13 mouse cellular contexts compared by ENCODE assay signal in the genomic region with DNA sequence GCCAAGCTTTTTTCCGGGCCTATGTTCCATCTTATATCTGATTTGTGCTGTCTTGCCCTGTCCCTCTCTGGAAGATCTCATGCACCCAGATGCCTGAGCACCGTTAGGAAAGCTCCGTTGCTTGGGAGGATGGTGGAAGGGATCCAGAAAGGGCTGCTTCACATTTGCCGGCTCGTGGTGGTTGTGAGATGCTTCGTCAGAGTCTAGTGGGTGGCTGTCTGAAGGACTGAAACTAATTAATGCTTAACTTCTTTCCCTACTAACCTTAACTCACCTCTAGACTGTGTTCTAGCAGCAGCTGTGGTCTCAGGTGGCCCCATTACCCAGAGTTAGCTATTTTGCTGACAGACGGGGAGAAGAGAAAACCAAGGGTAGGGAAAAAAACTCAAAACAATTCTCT. TPM values are rescaled to one million over a fixed set of nuclear protein-coding genes. Genes with fewer than 3 reads are reported as not detected.
DNase-seq lines count a peak whose midpoint lies in the region; ATAC-seq lines count a peak whose summit lies in the region.
"Had no signal": no experiment of that assay in that cellular context is flagged by ENCODE, and none has a peak within 500 bp of the region (broad histone marks: within the 10 kb centered on the region; RNA-seq: fewer than 3 reads in every experiment).

No protein-coding gene starts in this region.

- no peaks in the 10 kb centered on the region for H3K27me3 ChIP-seq in neural tube, embryonic 11.5 days (ENCODE audit: control insufficient read depth, insufficient read depth, low read length)
- H3K27me3 ChIP-seq in hindbrain, embryonic 13.5 days, result no peaks in the 10 kb centered on the region
- H3K27me3 ChIP-seq: embryonic facial prominence, embryonic 13.5 days had no signal

- ATAC-seq in neural tube, embryonic 11.5 days (ENCODE audit: insufficient read depth, low FRiP score, low TSS enrichment), result no peak
- 0 out of 2 replicates have a peak, but pooled peaks have one; percentile 17 for ATAC-seq in hindbrain, embryonic 13.5 days (ENCODE audit: low FRiP score)
- no peak for ATAC-seq in granulocyte monocyte progenitor cell, adult 5-6 weeks (replicated peaks; ENCODE audit: poor library complexity, severe bottlenecking)

- peak overlapping the region; percentile 76 for H3K27ac ChIP-seq in neural tube, embryonic 11.5 days (ENCODE audit: low read depth, low read length)
- H3K27ac ChIP-seq in hindbrain, embryonic 13.5 days, result peak overlapping the region; percentile 40; the same call in 1 of the 2 replicates
- H3K27ac ChIP-seq: embryonic facial prominence, embryonic 13.5 days had no signal

- H3K36me3 ChIP-seq in neural tube, embryonic 11.5 days (ENCODE audit: control insufficient read depth, insufficient read depth, low read length), result no peaks in the 10 kb centered on the region
- no peaks in the 10 kb centered on the region for H3K36me3 ChIP-seq in hindbrain, embryonic 13.5 days
- H3K36me3 ChIP-seq: embryonic facial prominence, embryonic 13.5 days had no signal

- no peak overlapping the region for H3K9ac ChIP-seq in neural tube, embryonic 11.5 days (ENCODE audit: low read length)
- no peak overlapping the region for H3K9ac ChIP-seq in hindbrain, embryonic 13.5 days
- H3K9ac ChIP-seq: embryonic facial prominence, embryonic 13.5 days had no signal

- no peak overlapping the region for H3K4me3 ChIP-seq in neural tube, embryonic 11.5 days (ENCODE audit: low read depth, low read length)
- no peak overlapping the region for H3K4me3 ChIP-seq in hindbrain, embryonic 13.5 days
- H3K4me3 ChIP-seq: embryonic facial prominence, embryonic 13.5 days had no signal

- 53% methylated on average over 7 of the region's 7 CpGs for WGBS in neural tube, embryonic 11.5 days
- WGBS in hindbrain, embryonic 13.5 days, result 37% methylated on average over 7 of the region's 7 CpGs

- no peak overlapping the region for H3K4me2 ChIP-seq in neural tube, embryonic 11.5 days (ENCODE audit: low read depth)
- H3K4me2 ChIP-seq in hindbrain, embryonic 13.5 days, result no peak overlapping the region
- H3K4me2 ChIP-seq: embryonic facial prominence, embryonic 13.5 days had no signal

- peaks cover 29% of the 10 kb centered on the region for H3K4me1 ChIP-seq in neural tube, embryonic 11.5 days (ENCODE audit: control insufficient read depth, insufficient read depth, low read length)
- peaks cover 50% of the 10 kb centered on the region for H3K4me1 ChIP-seq in hindbrain, embryonic 13.5 days (replicated peaks)
- H3K4me1 ChIP-seq: embryonic facial prominence, embryonic 13.5 days had no signal

- no peaks in the 10 kb centered on the region for H3K9me3 ChIP-seq in neural tube, embryonic 11.5 days (ENCODE audit: control insufficient read depth, low read length)
- H3K9me3 ChIP-seq in hindbrain, embryonic 13.5 days, result no peaks in the 10 kb centered on the region
- H3K9me3 ChIP-seq: embryonic facial prominence, embryonic 13.5 days had no signal

- DNase-seq in neural tube, embryonic 11.5 days (ENCODE audit: low spot score), result no peak
- DNase-seq in neural tube, embryonic 10.5 days (ENCODE audit: extremely low spot score, low spot score), result no peak
- peak; percentile 72 to 82 for DNase-seq in kidney, postnatal 36 days
- DNase-seq in right cerebral cortex, postnatal 25 days, result peak; percentile 64
- no peak for DNase-seq in lung, postnatal 14 days
- DNase-seq in embryo, embryonic 10 days (ENCODE audit: low spot score), result no peak
- DNase-seq: cerebellum, adult 11 months; gastrocnemius, postnatal 10 days; liver; thymus, postnatal 4 days had no signal

RNA-seq across cellular contexts. Expression of gene Igsf11, which starts 54.0 kb away (rescaled TPM):
- 5.4 and 5.7 TPM in 2 replicates for polyA plus RNA-seq in neural tube, embryonic 11.5 days (2014; fragmentation: Nextera tagmentation; extraction: Ambion mirVana)
- polyA plus RNA-seq in hindbrain, embryonic 13.5 days (2015; fragmentation: Nextera tagmentation; extraction: Ambion mirVana), result 3.5 and 4.5 TPM in 2 replicates
- not detected in 2 replicates for total RNA-seq in granulocyte monocyte progenitor cell, adult 5-6 weeks (2014; fragmentation: Nextera tagmentation)
- total RNA-seq in granulocyte monocyte progenitor cell, adult 5-6 weeks (2017), result not detected in 2 replicates

Comparison
In these comparisons a context has a peak if more than half of its experiments do, and no peak if none do; other contexts are left out.
1. DNase-seq: peak in kidney, postnatal 36 days (2 of 2) and right cerebral cortex, postnatal 25 days (single experiment); none in neural tube, embryonic 11.5 days (single experiment), neural tube, embryonic 10.5 days (single experiment), lung, postnatal 14 days (single experiment) and embryo, embryonic 10 days (single experiment).